Mouse (Mus musculus): Measurements from ENCODE around the gene Frs3. TPM values are rescaled to one million over a fixed set of nuclear protein-coding genes. Genes with fewer than 3 reads are reported as not detected.

The Frs3 gene
- polyA plus RNA-seq, 1 experiment, result 28.9 TPM

GRCm38 (mm10) chr17:47742991-47743734 is 54.3 kb downstream of the Frs3 start:
- no peak overlapping the region for H3K27ac ChIP-seq (ENCODE audit: insufficient read depth, low read depth, low read length)
- no peaks in the 10 kb centered on the region for H3K36me3 ChIP-seq (ENCODE audit: control insufficient read depth, insufficient read depth, low read length)
- DNase-seq, result no peak
- TF ChIP-seq CTCF (conservative IDR thresholded peaks at IDR 0.05; ENCODE audit: insufficient read depth, insufficient read length, low read depth, low read length) (peak; percentile 35; the same call in 1 of the 2 replicates), POLR2A (IDR thresholded peaks at IDR 0.05; ENCODE audit: low read depth, low read length) (no peak)
- H3K27me3 ChIP-seq (replicated peaks; ENCODE audit: control insufficient read depth, insufficient read depth, low read length), result no peaks in the 10 kb centered on the region
- no peak overlapping the region for H3K4me3 ChIP-seq (ENCODE audit: insufficient read depth, low read depth, low read length)
- 0 out of 2 replicates have a peak, but pooled peaks cover 9% of the 10 kb centered on the region for H3K4me1 ChIP-seq (ENCODE audit: control insufficient read depth, insufficient read depth, low read length)
- 57% methylated on average over 16 of the region's 16 CpGs for WGBS

- H3K4me3 ChIP-seq (ENCODE audit: insufficient read depth, low read depth, low read length), result no peak overlapping the region
- no peak for TF ChIP-seq POLR2A (IDR thresholded peaks at IDR 0.05; ENCODE audit: low read depth, low read length)
- no peak for TF ChIP-seq CTCF (conservative IDR thresholded peaks at IDR 0.05; ENCODE audit: insufficient read depth, insufficient read length, low read depth, low read length)
- DNase-seq, result no peak
- 97% methylated on average over 14 of the region's 14 CpGs for WGBS
- H3K4me1 ChIP-seq (ENCODE audit: control insufficient read depth, insufficient read depth, low read length), result peaks cover 15% of the 10 kb centered on the region; the same call in 1 of the 2 replicates
- no peak overlapping the region for H3K27ac ChIP-seq (ENCODE audit: insufficient read depth, low read depth, low read length)
- H3K27me3 ChIP-seq (replicated peaks; ENCODE audit: control insufficient read depth, insufficient read depth, low read length), result no peaks in the 10 kb centered on the region
- no peaks in the 10 kb centered on the region for H3K36me3 ChIP-seq (ENCODE audit: control insufficient read depth, insufficient read depth, low read length)
Observed at GRCm38 (mm10) chr17:47744086-47744485, 55.3 kb downstream of the Frs3 start.

GRCm38 (mm10) chr17:47744746-47745368 is 56.0 kb downstream of the Frs3 start:
- Histone ChIP-seq H3K4me3 (ENCODE audit: insufficient read depth, low read depth, low read length) (no peak overlapping the region), H3K27me3 (replicated peaks; ENCODE audit: control insufficient read depth, insufficient read depth, low read length) (no peaks in the 10 kb centered on the region), H3K36me3 (ENCODE audit: control insufficient read depth, insufficient read depth, low read length) (no peaks in the 10 kb centered on the region), H3K27ac (ENCODE audit: insufficient read depth, low read depth, low read length) (no peak overlapping the region), H3K4me1 (ENCODE audit: control insufficient read depth, insufficient read depth, low read length) (peaks cover 9% of the 10 kb centered on the region; the same call in 1 of the 2 replicates)
- TF ChIP-seq CTCF (conservative IDR thresholded peaks at IDR 0.05; ENCODE audit: insufficient read depth, insufficient read length, low read depth, low read length) (peak; percentile 35; the same call in 1 of the 2 replicates), POLR2A (IDR thresholded peaks at IDR 0.05; ENCODE audit: low read depth, low read length) (no peak)
- WGBS, result 88% methylated on average over 10 of the region's 10 CpGs
- peak; percentile 39 for DNase-seq

GRCm38 (mm10) chr17:47748791-47749553 is 60.1 kb downstream of the Frs3 start:
- no peak for TF ChIP-seq CTCF (conservative IDR thresholded peaks at IDR 0.05; ENCODE audit: insufficient read depth, insufficient read length, low read depth, low read length)
- TF ChIP-seq POLR2A (IDR thresholded peaks at IDR 0.05; ENCODE audit: low read depth, low read length), result no peak
- Histone ChIP-seq H3K27ac (ENCODE audit: insufficient read depth, low read depth, low read length) (peak overlapping the region; percentile 27; the same call in 1 of the 2 replicates), H3K4me1 (ENCODE audit: control insufficient read depth, insufficient read depth, low read length) (peaks cover 9% of the 10 kb centered on the region; the same call in 1 of the 2 replicates), H3K36me3 (ENCODE audit: control insufficient read depth, insufficient read depth, low read length) (no peaks in the 10 kb centered on the region; the same call in 1 of the 2 replicates), H3K27me3 (replicated peaks; ENCODE audit: control insufficient read depth, insufficient read depth, low read length) (no peaks in the 10 kb centered on the region), H3K4me3 (ENCODE audit: insufficient read depth, low read depth, low read length) (no peak overlapping the region)
- WGBS, result 45% methylated on average over 14 of the region's 14 CpGs
- DNase-seq, result peak; percentile 51

GRCm38 (mm10) chr17:47749626-47750025 is 60.8 kb downstream of the Frs3 start:
- WGBS, result 84% methylated on average over 3 of the region's 3 CpGs
- no peak for DNase-seq
- H3K27ac ChIP-seq (ENCODE audit: insufficient read depth, low read depth, low read length), result no peak overlapping the region

GRCm38 (mm10) chr17:47750101-47750500 is 61.3 kb downstream of the Frs3 start:
- Histone ChIP-seq H3K27ac (ENCODE audit: insufficient read depth, low read depth, low read length) (no peak overlapping the region), H3K4me1 (ENCODE audit: control insufficient read depth, insufficient read depth, low read length) (peaks cover 9% of the 10 kb centered on the region; the same call in 1 of the 2 replicates), H3K36me3 (ENCODE audit: control insufficient read depth, insufficient read depth, low read length) (no peaks in the 10 kb centered on the region; the same call in 1 of the 2 replicates), H3K4me3 (ENCODE audit: insufficient read depth, low read depth, low read length) (no peak overlapping the region), H3K27me3 (replicated peaks; ENCODE audit: control insufficient read depth, insufficient read depth, low read length) (no peaks in the 10 kb centered on the region)
- no peak for DNase-seq
- WGBS, result 62% methylated on average over 6 of the region's 6 CpGs
- TF ChIP-seq CTCF (conservative IDR thresholded peaks at IDR 0.05; ENCODE audit: insufficient read depth, insufficient read length, low read depth, low read length) (no peak), POLR2A (IDR thresholded peaks at IDR 0.05; ENCODE audit: low read depth, low read length) (no peak)

More at GRCm38 (mm10) chr17:47749626-47750025, 60.8 kb downstream of the Frs3 start:
- Histone ChIP-seq H3K4me3 (ENCODE audit: insufficient read depth, low read depth, low read length) (no peak overlapping the region), H3K36me3 (ENCODE audit: control insufficient read depth, insufficient read depth, low read length) (no peaks in the 10 kb centered on the region; the same call in 1 of the 2 replicates), H3K27me3 (replicated peaks; ENCODE audit: control insufficient read depth, insufficient read depth, low read length) (no peaks in the 10 kb centered on the region), H3K4me1 (ENCODE audit: control insufficient read depth, insufficient read depth, low read length) (peaks cover 9% of the 10 kb centered on the region; the same call in 1 of the 2 replicates)
- TF ChIP-seq CTCF (conservative IDR thresholded peaks at IDR 0.05; ENCODE audit: insufficient read depth, insufficient read length, low read depth, low read length), result no peak
- no peak for TF ChIP-seq POLR2A (IDR thresholded peaks at IDR 0.05; ENCODE audit: low read depth, low read length)
